Mouse (Mus musculus) C2C12 (cell line): Measurements from ENCODE around the gene Cox7a2. TPM values are rescaled to one million over a fixed set of nuclear protein-coding genes. Genes with fewer than 3 reads are reported as not detected.

Experiments
- H3K27me3 ChIP-seq: one replicate; pipeline ENCODE4 v1.6.1; 2011; ENCODE audit not compliant: control insufficient read depth, insufficient read depth, insufficient read length
- H3K36me3 ChIP-seq: one replicate; pipeline ENCODE4 v1.6.1; 2011; ENCODE audit not compliant: control insufficient read depth, insufficient read depth
- H3K4me3 ChIP-seq: one replicate; pipeline ENCODE4 v1.5.1; 2011; ENCODE audit warnings: mild to moderate bottlenecking, control low read depth; ENCODE audit not compliant: poor library complexity, insufficient read depth, severe bottlenecking
- H3K79me2 ChIP-seq: one replicate; pipeline ENCODE4 v1.6.1; 2011; ENCODE audit not compliant: control insufficient read depth, insufficient read depth
- H3K79me3 ChIP-seq: one replicate; pipeline ENCODE4 v1.6.1; 2011; ENCODE audit warnings: low read depth, control low read depth
- H3ac ChIP-seq: one replicate; pipeline ENCODE3; 2011; ENCODE audit warnings: low read depth; ENCODE audit not compliant: control insufficient read depth, insufficient read length
- CEBPB ChIP-seq: IDR thresholded peaks from one replicate; pipeline ENCODE4 v1.6.1; 2011; ENCODE audit warnings: low read depth, mild to moderate bottlenecking, control low read depth, moderate library complexity
- CTCF ChIP-seq: IDR thresholded peaks from one replicate; pipeline ENCODE4 v1.5.1; 2011; ENCODE audit not compliant: control insufficient read depth, insufficient read depth, insufficient read length
- FOSL1 ChIP-seq: IDR thresholded peaks from one replicate; pipeline ENCODE4 v1.8.0; 2011; ENCODE audit warnings: mild to moderate bottlenecking, low read length; ENCODE audit not compliant: poor library complexity, insufficient read depth, severe bottlenecking
- MAX ChIP-seq: IDR thresholded peaks from one replicate; pipeline ENCODE4 v1.6.1; 2011; ENCODE audit warnings: mild to moderate bottlenecking, control low read depth
- MYOD1 ChIP-seq: IDR thresholded peaks from one replicate; pipeline ENCODE4 v1.6.1; 2011; ENCODE audit warnings: low read depth; ENCODE audit not compliant: control insufficient read depth, insufficient read length
- MYOG ChIP-seq: IDR thresholded peaks from one replicate; pipeline ENCODE4 v1.6.1; 2011; ENCODE audit not compliant: control insufficient read depth, insufficient read length; ENCODE audit errors: extremely low read depth
- USF1 ChIP-seq: IDR thresholded peaks from one replicate; pipeline ENCODE4 v1.6.1; 2011; ENCODE audit warnings: low read depth, mild to moderate bottlenecking, control low read depth, moderate library complexity
- polyA plus RNA-seq: library from polyadenylated mRNA; unstranded; fragments of >200 nt; fragmentation: generic; extraction: Trizol; gene quantifications from one replicate; pipeline ENCODE4 v1.2.1, GENCODE M21; 2012; ENCODE audit warnings: missing spikeins

Gene Cox7a2
- polyA plus RNA-seq, 1 experiment: 453 TPM

DNA sequence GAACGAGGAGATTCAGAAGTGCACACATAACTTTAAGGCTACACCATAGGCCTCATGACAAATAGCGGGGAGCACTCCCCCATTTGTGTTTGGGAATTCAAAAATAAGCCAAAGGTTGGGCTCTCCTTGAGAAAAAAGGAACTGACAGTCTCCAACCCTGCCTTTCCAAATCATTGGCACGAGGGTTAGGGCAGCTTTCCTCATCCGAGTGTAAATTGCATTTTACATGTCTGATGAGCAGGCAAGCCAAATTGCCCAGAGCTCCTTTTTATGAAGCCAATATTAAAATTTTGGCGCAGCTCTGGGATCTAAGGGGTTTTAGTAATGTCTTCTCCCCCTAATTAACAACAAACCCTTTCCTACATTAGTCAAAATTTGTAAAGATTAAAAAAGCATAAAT is 43.2 kb downstream of the Cox7a2 start:
- no peak for TF ChIP-seq CEBPB
- TF ChIP-seq MYOG: no peak
- no peak for TF ChIP-seq USF1
- TF ChIP-seq CTCF: no peak
- TF ChIP-seq MYOD1: no peak
- no peak for TF ChIP-seq FOSL1
- TF ChIP-seq MAX: no peak
- Histone ChIP-seq H3K36me3 (no peaks in the 10 kb centered on the region), H3K79me3 (no peaks in the 10 kb centered on the region), H3K27me3 (no peaks in the 10 kb centered on the region), H3K4me3 (no peak overlapping the region), H3K79me2 (no peaks in the 10 kb centered on the region), H3ac (no peak overlapping the region)

DNA sequence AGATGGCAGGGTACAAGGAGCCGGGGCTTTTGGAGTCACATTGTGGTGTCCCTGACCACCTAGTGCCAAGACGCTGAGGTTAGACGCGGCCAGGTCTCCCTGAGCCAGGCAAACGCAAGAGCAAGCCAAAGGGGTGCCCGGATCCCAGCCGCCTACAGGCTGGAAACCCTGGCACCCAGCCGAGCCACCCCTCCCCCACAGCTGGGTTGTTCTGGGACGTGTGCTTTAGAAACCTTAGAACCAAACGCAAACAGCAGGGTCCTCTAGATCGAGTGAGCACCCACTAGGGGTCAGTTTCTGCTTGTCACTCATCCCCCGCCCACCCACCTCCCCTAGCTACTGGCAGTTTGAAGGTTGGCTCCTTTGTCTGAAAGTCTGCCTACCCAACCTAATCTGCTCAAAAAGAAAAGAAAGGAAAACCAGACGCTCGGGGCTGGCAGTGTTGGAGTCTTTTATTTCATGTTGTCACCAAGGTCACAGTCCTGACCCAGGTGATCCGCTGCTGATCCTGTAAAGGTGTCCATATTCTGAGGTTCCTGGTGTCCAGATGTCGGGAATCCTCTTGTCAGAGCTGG is 45.1 kb downstream of the Cox7a2 start:
- no peak for TF ChIP-seq MAX
- TF ChIP-seq CTCF: no peak
- no peak for TF ChIP-seq CEBPB
- TF ChIP-seq USF1: no peak

More for the DNA sequence above, 45.1 kb downstream of the Cox7a2 start:
- H3ac ChIP-seq: peak overlapping the region; percentile 18
- H3K79me2 ChIP-seq: no peaks in the 10 kb centered on the region
- no peaks in the 10 kb centered on the region for H3K79me3 ChIP-seq
- H3K36me3 ChIP-seq: no peaks in the 10 kb centered on the region
- H3K4me3 ChIP-seq: no peak overlapping the region
- H3K27me3 ChIP-seq: no peaks in the 10 kb centered on the region

Other genes starting within 250 kb of the Cox7a2 start
- 15.3 TPM for gene Col12a1, start 41.0 kb downstream of the Cox7a2 start, polyA plus RNA-seq
- 18.4 TPM for gene Tmem30a, start 33.6 kb upstream of the Cox7a2 start, polyA plus RNA-seq